Mouse (Mus musculus) lung, embryonic 16.5 days (tissue): ENCODE results near the gene Tgif2. TPM values are rescaled to one million over a fixed set of nuclear protein-coding genes. Genes with fewer than 3 reads are reported as not detected.
"Not testable (repeated sequence)": the region's sequence is repeated elsewhere in the genome, so short reads cannot be mapped to it uniquely, and the experiment has no call there.

Experiments used
- ATAC-seq: fragments of 200-750 bp; cut with Nextera tagmentation; 2 replicates; pipeline ENCODE4 v1.8.0; 2017; ENCODE audit warnings: low read depth, mild to moderate bottlenecking, moderate library complexity
- H3K27ac ChIP-seq: fragments of 300-500 bp; sonication (generic); 2 replicates; pipeline ENCODE4 v1.5.1; 2014; ENCODE audit warnings: mild to moderate bottlenecking, control low read depth, low read length
- H3K27me3 ChIP-seq: fragments of 300-500 bp; sonication (generic); 2 replicates; pipeline ENCODE4 v1.6.1; 2014; ENCODE audit warnings: low read depth, low read length, mixed read lengths; ENCODE audit not compliant: control insufficient read depth, insufficient read depth
- H3K36me3 ChIP-seq: fragments of 300-500 bp; sonication (generic); 2 replicates; pipeline ENCODE4 v1.6.1; 2014; ENCODE audit warnings: low read length; ENCODE audit not compliant: control insufficient read depth, insufficient read depth
- H3K4me1 ChIP-seq: fragments of 300-500 bp; sonication (generic); replicated peaks from 2 replicates; pipeline ENCODE4 v1.6.1; 2014; ENCODE audit warnings: low read length, mixed read lengths; ENCODE audit not compliant: control insufficient read depth, insufficient read depth
- H3K4me2 ChIP-seq: fragments of 300-500 bp; sonication (generic); 2 replicates; pipeline ENCODE4 v1.6.1; 2014; ENCODE audit warnings: low read depth, low read length, control low read depth
- H3K4me3 ChIP-seq: fragments of 300-500 bp; sonication (generic); 2 replicates; pipeline ENCODE4 v1.5.1; 2014; ENCODE audit warnings: mild to moderate bottlenecking, low read length, control low read depth
- H3K9ac ChIP-seq: fragments of 300-500 bp; sonication (generic); 2 replicates; pipeline ENCODE4 v1.6.1; 2014; ENCODE audit warnings: low read length, control low read depth
- H3K9me3 ChIP-seq: fragments of 300-500 bp; sonication (generic); 2 replicates; pipeline ENCODE4 v1.6.1; 2016; ENCODE audit warnings: low read length; ENCODE audit not compliant: control insufficient read depth
- WGBS: fragments of 180-500 bp; shearing (Covaris S2); extraction: QIAGEN DNeasy Blood & Tissue Kit; methylation state at CpG from one replicate; pipeline ENCODE4 v1.1.7; 2014; 5-methylcytosine and 5-hydroxymethylcytosine counted together
- polyA plus RNA-seq: library from polyadenylated mRNA; unstranded; fragments of >200 nt; fragmentation: Nextera tagmentation; extraction: Ambion mirVana; gene quantifications from 2 replicates; pipeline ENCODE4 v1.2.1, GENCODE M21; 2015

Gene Tgif2
- polyA plus RNA-seq, 1 experiment from 2014 or later: 47.7 TPM

GRCm38 (mm10) chr2:156882431-156883001 lies 42.7 kb downstream of the Tgif2 start:
- H3K4me1 ChIP-seq: peaks cover 20% of the 10 kb centered on the region
- 25% methylated on average over 10 of the region's 10 CpGs for WGBS
- no peak overlapping the region for H3K4me3 ChIP-seq
- no peaks in the 10 kb centered on the region for H3K27me3 ChIP-seq
- H3K9ac ChIP-seq: no peak overlapping the region
- H3K9me3 ChIP-seq: no peaks in the 10 kb centered on the region
- no peak overlapping the region for H3K27ac ChIP-seq
- no peak for ATAC-seq
- H3K4me2 ChIP-seq: no peak overlapping the region
- no peaks in the 10 kb centered on the region for H3K36me3 ChIP-seq

- Histone ChIP-seq H3K9me3 (no peaks in the 10 kb centered on the region), H3K9ac (no peak overlapping the region), H3K4me2 (no peak overlapping the region), H3K27ac (no peak overlapping the region), H3K36me3 (no peaks in the 10 kb centered on the region), H3K4me1 (peaks cover 1% of the 10 kb centered on the region; the same call in 1 of the 2 replicates), H3K27me3 (no peaks in the 10 kb centered on the region), H3K4me3 (no peak overlapping the region)
- ATAC-seq: no peak
- 80% methylated on average over 10 of the region's 10 CpGs for WGBS
Measured at GRCm38 (mm10) chr2:156884396-156885211, 44.8 kb downstream of the Tgif2 start.

GRCm38 (mm10) chr2:156885666-156886065 lies 45.9 kb downstream of the Tgif2 start:
- H3K9ac ChIP-seq, H3K4me3 ChIP-seq, ATAC-seq, H3K36me3 ChIP-seq, H3K9me3 ChIP-seq, H3K4me2 ChIP-seq, H3K27ac ChIP-seq, H3K27me3 ChIP-seq, H3K4me1 ChIP-seq: not testable (repeated sequence)
- 80% methylated on average over 2 of the region's 2 CpGs for WGBS

GRCm38 (mm10) chr2:156886084-156886631 lies 46.4 kb downstream of the Tgif2 start:
- H3K9me3 ChIP-seq: no peaks in the 10 kb centered on the region
- H3K27me3 ChIP-seq: no peaks in the 10 kb centered on the region
- H3K9ac ChIP-seq: no peak overlapping the region; the same call in 1 of the 2 replicates
- ATAC-seq: no peak
- H3K4me2 ChIP-seq: no peak overlapping the region
- no peak overlapping the region for H3K27ac ChIP-seq
- WGBS: 69% methylated on average over 10 of the region's 10 CpGs
- no peak overlapping the region for H3K4me3 ChIP-seq
- no peaks in the 10 kb centered on the region for H3K4me1 ChIP-seq
- H3K36me3 ChIP-seq: no peaks in the 10 kb centered on the region

GRCm38 (mm10) chr2:156887017-156887416 lies 47.2 kb downstream of the Tgif2 start, which contains the start of gene Sla2:
Gene Sla2 (minus strand): TSS chr2:156887192.
- Histone ChIP-seq H3K4me3 (no peak within 1 kb of the TSS), H3K36me3 (no peaks in the 10 kb centered on the region), H3K9me3 (no peaks in the 10 kb centered on the region), H3K4me2 (no peak within 1 kb of the TSS), H3K27ac (no peak within 1 kb of the TSS), H3K4me1 (no peaks in the 10 kb centered on the region), H3K9ac (peak within 1 kb of the TSS; percentile 9; the same call in 1 of the 2 replicates), H3K27me3 (no peaks in the 10 kb centered on the region)
- WGBS: 50% methylated on average over 6 of the region's 6 CpGs
- no peak for ATAC-seq

GRCm38 (mm10) chr2:156888490-156888889 lies 48.7 kb downstream of the Tgif2 start:
- Histone ChIP-seq H3K4me2 (no peak overlapping the region), H3K27ac (no peak overlapping the region), H3K36me3 (no peaks in the 10 kb centered on the region), H3K27me3 (no peaks in the 10 kb centered on the region), H3K4me1 (no peaks in the 10 kb centered on the region), H3K4me3 (no peak overlapping the region), H3K9me3 (no peaks in the 10 kb centered on the region), H3K9ac (no peak overlapping the region)
- 64% methylated on average over 3 of the region's 3 CpGs for WGBS
- ATAC-seq: no peak

GRCm38 (mm10) chr2:156892240-156892639 lies 52.4 kb downstream of the Tgif2 start:
- Histone ChIP-seq H3K4me1 (no peaks in the 10 kb centered on the region; the same call in 1 of the 2 replicates), H3K9me3 (no peaks in the 10 kb centered on the region), H3K4me2 (no peak overlapping the region), H3K36me3 (no peaks in the 10 kb centered on the region), H3K9ac (no peak overlapping the region), H3K27me3 (no peaks in the 10 kb centered on the region), H3K4me3 (no peak overlapping the region), H3K27ac (no peak overlapping the region)
- ATAC-seq: no peak
- 25% methylated on average over 3 of the region's 3 CpGs for WGBS

GRCm38 (mm10) chr2:156892821-156893220 lies 53.0 kb downstream of the Tgif2 start:
- Histone ChIP-seq H3K4me2 (no peak overlapping the region), H3K4me1 (no peaks in the 10 kb centered on the region; the same call in 1 of the 2 replicates), H3K9me3 (no peaks in the 10 kb centered on the region), H3K27me3 (no peaks in the 10 kb centered on the region), H3K4me3 (no peak overlapping the region), H3K36me3 (no peaks in the 10 kb centered on the region), H3K9ac (no peak overlapping the region), H3K27ac (no peak overlapping the region)
- no peak for ATAC-seq
- WGBS: 66% methylated on average over 6 of the region's 6 CpGs

- 42% methylated on average over 15 of the region's 15 CpGs for WGBS
- Histone ChIP-seq H3K4me1 (no peaks in the 10 kb centered on the region; the same call in 1 of the 2 replicates), H3K9ac (no peak overlapping the region), H3K27ac (no peak overlapping the region), H3K27me3 (no peaks in the 10 kb centered on the region), H3K4me3 (no peak overlapping the region), H3K4me2 (no peak overlapping the region), H3K36me3 (no peaks in the 10 kb centered on the region), H3K9me3 (no peaks in the 10 kb centered on the region)
- no peak for ATAC-seq
Measured at GRCm38 (mm10) chr2:156894496-156895265, 54.9 kb downstream of the Tgif2 start.
